In genomic region chr9:51608697-51609456, GRCm38 (mm10) we compare ENCODE assay signal across 22 mouse cellular contexts.
DNase-seq lines count a peak whose midpoint lies in the region; ATAC-seq lines count a peak whose summit lies in the region.
"Had no signal": no experiment of that assay in that cellular context is flagged by ENCODE, and none has a peak within 500 bp of the region (broad histone marks: within the 10 kb centered on the region; RNA-seq: fewer than 3 reads in every experiment).

No protein-coding gene starts in this region.

- intact Hi-C loops in left cerebral cortex, postnatal 25 days (cut with DNase I) = no loop called here
- intact Hi-C loops in left cerebral cortex, postnatal 14 days (cut with DNase I) = no loop called here

- DNase-seq in frontal cortex, postnatal 25 days (ENCODE audit: low spot score in 2 of 2) = no peak
- peak; percentile 11 to 72 for DNase-seq in left cerebral cortex, postnatal 25 days (ENCODE audit: low spot score in 2 of 2)
- DNase-seq in left cerebral cortex, postnatal 14 days (ENCODE audit: low spot score in 2 of 2) = no peak
- DNase-seq in right cerebral cortex, postnatal 25 days = peak; percentile 21
- no peak for DNase-seq in right cerebral cortex, postnatal 36 days (ENCODE audit: low spot score in 2 of 2)
- no peak for DNase-seq in cerebellum, postnatal 14 days
- DNase-seq in lung, postnatal 36 days = no peak
- DNase-seq: adrenal gland, adult 8-10 months; adrenal gland, postnatal 25 days; cerebellum, adult 18-20 months; cerebellum, adult 9-10 months; cerebellum, postnatal 25 days; embryo, embryonic 11 days; gastrocnemius, adult 2 months; gastrocnemius, postnatal 14 days; heart, adult 11 months; heart, postnatal 10 days; heart, postnatal 36 days had no signal

- peak; percentile 91 for ATAC-seq in frontal cortex, adult (ENCODE audit: low TSS enrichment)
- ATAC-seq: activated CD4-positive, CD25-positive, alpha-beta regulatory T cell, adult 4 months; forebrain, embryonic 15.5 days; hindbrain, embryonic 16.5 days had no signal

Comparison
In these comparisons a context has a peak if more than half of its experiments do, and no peak if none do; other contexts are left out.
1. DNase-seq: peak in left cerebral cortex, postnatal 25 days (2 of 2) and right cerebral cortex, postnatal 25 days (single experiment); none in frontal cortex, postnatal 25 days (0 of 2), left cerebral cortex, postnatal 14 days (0 of 2), right cerebral cortex, postnatal 36 days (0 of 2), cerebellum, postnatal 14 days (0 of 2) and lung, postnatal 36 days (single experiment).